Mouse (Mus musculus): ENCODE data around the gene Larp1. TPM values are rescaled to one million over a fixed set of nuclear protein-coding genes. Genes with fewer than 3 reads are reported as not detected.
A peak's percentile ranks its signal among the peaks of the same experiment; 100 is the strongest.
"Not testable (repeated sequence)": the region's sequence is repeated elsewhere in the genome, so short reads cannot be mapped to it uniquely, and the experiment has no call there.

Gene Larp1
- total RNA-seq, 2 experiments from 2014 or later: 86.6 to 93.6 TPM

DNA sequence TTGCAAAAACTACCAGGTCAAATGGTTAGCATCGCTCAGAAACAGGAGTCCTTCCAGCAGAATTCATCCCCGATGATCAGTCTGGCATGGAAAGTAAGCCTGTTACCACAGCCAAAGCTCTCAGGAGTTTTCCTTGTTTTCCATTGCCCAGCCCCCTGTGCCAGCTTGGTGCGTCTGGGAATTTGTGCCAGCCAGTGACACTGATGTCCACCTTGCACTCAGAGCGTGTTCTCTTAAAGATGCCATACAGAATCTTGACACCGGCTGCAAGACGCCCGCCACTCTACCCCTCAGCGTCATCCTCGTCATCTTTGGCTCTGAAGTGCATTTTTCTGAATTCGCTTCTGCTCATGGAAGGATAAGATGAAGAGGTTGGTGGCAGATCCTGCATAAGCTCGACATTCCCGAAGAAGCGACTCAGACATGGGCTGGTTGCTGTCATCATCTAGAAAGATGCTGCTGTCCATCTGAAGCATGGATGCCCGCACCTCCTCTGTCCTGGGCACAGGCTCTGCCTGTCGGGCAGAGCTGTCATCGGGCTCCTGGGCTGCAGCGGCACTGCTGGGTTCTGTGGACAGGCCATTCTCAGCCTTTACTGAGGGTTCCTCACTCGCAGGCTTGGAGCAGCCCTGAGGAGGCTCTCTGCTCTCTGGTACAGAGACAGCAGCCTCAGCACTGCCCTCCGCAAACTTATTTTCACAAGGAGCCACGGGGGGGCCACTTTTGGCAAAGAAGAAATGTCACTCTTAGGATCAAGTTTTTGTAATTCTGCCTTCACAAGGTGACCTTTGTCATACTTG is 88.2 kb downstream of the Larp1 start:
- no peak for DNase-seq (ENCODE audit: low spot score in 2 of 2)

DNA sequence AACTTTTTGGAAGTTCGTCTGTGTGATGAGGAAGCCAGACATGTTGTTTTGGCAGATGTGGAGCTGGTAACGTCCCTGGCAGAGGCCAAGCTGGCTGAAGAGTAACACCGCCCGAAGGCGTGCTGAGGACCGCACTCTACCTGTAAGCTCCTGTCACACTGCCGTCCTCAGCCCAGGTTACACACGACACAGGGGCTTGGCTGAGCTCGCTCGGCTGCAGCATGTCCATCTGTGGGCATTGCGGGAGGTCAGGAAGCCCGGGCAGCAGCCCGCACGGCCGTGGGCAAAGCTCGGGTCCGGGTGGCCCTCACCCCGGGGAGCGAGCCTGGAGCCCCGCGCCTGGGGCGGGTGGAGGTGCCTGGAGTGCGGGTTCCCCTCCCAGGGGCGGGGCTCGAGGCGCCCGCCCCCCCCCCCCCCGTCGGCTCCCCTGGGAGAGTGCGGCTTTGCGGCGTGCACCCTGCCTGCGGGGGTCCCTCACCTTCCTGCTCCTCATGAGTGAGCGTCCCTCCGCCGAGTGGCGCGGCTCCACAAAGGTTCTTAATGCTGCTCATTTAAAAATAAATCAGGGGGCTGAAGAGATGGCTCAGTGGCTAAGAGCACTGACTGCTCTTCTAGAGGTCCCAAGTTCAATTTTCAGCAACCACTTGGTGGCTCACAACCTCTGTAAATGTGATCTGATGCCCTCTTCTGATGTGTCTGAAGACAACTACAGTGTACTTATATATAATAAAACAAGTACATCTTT is 88.9 kb downstream of the Larp1 start:
- DNase-seq (ENCODE audit: low spot score in 2 of 2): no peak

DNA sequence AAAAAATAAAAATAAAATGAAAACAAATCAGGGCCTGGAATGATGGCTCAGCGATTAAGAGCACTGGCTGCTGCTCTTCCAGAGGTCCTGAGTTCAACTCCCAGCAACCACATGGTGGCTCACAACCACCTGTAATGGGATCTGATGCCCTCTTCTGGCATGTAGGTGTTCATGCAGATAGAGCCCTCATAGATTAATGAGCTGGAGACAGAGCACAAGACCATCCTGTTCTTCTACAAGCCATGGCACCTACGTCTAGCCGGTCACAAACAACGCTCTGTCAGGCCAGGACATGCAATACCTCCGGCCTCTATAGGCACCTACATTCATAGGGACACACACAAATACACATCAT is 89.5 kb downstream of the Larp1 start:
- DNase-seq (ENCODE audit: low spot score in 2 of 2): not testable (repeated sequence)

DNA sequence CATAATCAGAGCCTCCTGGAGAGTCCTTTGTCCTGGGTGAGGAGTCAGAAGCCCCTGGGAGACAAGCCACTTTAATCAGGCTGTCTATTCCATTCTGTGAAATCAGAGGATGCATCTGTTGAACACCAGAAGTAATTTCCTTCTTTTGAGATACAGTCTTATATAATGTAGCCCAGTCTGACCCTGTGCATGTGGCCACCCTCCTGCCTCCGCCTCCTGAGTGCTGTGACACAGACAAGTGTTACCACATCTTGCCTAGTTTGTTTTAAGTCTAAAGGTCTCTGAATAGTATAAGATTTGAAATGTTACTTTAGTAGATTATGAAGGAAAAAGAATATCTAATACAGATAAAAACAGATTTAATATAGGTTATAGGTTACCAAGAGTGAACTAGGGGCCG is 91.1 kb downstream of the Larp1 start:
- no peak for DNase-seq (ENCODE audit: low spot score in 2 of 2)

DNA sequence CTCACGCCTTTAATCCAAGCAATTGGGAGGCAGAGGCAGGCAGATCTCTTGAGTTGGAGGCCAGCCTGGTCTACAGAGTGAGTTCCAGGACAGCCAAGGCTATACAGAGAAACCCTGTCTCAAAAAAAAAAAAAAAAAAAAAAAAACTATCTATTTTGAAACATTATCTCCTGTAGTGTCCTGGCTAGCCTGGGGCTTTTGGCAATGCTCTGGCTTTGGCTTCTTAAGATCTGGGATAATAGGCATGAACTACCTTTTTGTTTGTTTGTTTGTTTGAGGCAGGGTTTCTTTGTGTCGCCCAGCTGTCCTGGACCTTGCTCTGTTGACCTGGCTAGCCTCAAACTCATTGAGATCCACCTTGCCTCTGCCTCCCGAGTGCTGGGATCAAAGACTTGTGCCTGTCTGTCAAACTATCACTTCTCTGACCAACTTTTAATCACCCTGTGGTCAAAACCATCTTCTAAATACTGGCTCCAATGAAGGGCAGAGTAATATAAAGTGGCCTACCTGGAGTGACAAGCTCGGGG is 92.4 kb downstream of the Larp1 start:
- no peak for DNase-seq (ENCODE audit: low spot score in 2 of 2)

DNA sequence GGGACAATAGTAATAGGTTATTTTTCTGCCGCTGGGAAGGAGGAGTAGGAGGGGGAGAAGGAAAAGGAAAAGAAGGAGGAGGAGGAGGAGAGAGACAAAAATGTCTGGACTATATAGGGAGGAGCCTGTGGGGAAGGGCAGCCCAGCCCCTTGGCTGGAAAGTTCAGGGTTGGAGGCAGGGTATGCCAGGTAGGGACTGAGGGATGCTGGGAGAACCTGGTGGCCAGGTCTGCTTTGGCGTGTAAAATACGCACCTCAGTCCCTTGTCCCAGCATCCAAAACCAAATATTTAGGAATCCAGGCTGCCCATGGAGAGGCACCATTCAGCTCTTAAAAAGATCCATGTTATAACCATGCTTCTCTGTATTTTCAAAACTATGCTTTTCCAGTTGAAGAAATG is 93.3 kb downstream of the Larp1 start:
- no peak for DNase-seq (ENCODE audit: low spot score in 2 of 2)

DNA sequence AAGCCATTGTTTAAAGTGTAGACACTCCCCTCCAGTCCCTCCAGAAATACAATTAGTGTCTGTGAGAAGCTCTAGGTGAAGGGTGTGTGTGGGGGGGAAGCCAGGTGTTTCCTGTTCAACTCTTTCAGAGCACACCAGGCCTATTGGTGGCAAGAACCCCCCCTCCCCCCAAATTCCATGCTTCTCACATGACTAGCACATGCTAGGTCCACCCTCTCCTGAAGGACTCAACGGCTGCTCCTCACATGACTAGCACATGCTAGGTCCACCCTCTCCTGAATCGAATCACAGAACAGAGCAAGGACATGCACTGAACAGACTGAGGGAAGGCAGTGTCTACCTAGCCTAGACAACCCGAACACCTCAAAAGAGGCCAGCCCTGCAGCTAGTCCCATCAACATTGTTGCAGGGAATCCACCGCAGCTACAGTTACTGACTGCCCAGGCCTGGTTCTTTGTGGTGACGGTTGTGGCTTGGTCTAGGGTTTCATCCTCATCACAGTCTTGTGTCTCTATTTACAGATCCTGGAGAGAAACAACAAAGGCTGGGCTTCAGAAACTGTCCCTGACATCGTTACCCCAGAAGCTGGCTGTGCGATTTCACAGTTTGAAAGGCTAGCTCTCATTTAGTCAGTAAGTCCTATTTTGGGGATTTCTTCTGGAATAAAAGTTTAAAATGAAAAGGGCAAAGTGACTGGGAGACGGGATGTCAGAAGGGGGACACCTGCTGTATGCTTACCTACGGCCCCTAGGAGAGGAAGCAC is 93.9 kb downstream of the Larp1 start:
- DNase-seq (ENCODE audit: low spot score in 2 of 2): no peak

DNA sequence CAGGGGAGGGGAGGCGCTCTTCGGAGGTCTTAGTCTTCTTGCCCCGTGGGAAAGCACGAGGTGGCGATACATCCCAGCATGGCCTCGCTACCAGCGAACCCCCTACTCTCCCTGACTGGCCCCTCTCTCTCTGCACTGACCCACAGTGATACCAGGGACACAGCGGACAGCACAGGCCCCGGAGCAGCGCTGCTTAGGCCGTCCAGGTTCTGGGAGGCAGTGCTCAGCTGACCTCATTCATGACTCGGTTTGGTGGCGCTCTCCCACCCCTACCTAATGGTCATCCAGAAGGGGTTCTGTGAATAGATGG is 94.4 kb downstream of the Larp1 start:
- DNase-seq (ENCODE audit: low spot score in 2 of 2): no peak

DNA sequence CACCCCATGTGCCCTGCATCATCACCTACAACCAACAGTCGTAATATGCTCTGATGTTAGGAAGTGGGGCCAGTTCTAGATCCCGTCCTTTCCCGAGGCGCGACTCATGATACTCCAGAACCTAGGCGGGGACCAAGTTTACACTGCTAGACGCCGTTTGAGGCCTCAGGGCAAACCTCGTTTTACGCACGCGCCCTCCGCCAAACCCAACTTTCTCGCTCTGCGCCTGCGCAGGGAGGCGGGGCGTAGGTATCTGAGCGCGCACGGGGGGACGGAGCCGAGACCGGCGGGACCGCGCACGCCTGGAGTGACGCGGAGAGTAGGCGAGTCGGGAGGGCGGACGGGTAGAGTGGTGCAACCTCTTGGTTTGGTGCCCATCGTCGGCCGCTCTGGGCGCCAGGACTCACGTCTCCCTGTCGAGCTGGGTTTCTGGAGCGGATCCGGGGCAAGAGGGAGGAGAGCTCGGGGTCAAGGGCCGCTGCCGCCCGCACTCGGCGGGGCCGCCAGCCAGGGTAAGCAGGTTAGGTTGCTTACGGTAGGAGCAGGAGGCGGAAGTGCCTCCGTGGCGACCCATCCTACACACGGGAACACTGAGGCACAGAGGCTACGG is 94.9 kb downstream of the Larp1 start, which contains the start of gene Cnot8:
Gene Cnot8 (plus strand): TSS at position 457 of the 610 bp plus-strand sequence.
- peak; percentile 99 for DNase-seq (ENCODE audit: low spot score in 2 of 2)

DNA sequence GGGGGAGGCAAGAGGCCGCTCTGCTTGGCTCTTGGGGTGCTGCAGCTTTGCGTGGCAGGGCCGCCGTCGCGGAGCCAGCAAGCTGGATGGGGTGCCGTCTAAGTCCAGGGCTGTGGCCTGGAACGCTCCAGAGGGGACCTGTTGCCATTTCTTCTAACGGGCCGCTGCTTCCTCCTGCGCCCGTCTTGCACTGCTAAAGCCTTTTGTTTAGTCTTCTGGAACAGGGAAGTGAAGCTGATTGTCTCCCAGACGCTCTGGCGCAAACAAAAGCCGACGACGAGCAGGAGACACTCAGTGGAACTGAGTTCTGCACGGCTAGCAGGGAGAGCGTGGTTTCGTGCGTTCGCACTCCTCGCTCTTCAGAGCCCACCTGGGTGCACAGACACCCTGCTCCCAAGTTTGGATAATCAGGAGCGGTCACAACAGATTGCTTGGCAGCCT is 95.5 kb downstream of the Larp1 start:
- DNase-seq (ENCODE audit: low spot score in 2 of 2): peak; percentile 46 to 58

DNA sequence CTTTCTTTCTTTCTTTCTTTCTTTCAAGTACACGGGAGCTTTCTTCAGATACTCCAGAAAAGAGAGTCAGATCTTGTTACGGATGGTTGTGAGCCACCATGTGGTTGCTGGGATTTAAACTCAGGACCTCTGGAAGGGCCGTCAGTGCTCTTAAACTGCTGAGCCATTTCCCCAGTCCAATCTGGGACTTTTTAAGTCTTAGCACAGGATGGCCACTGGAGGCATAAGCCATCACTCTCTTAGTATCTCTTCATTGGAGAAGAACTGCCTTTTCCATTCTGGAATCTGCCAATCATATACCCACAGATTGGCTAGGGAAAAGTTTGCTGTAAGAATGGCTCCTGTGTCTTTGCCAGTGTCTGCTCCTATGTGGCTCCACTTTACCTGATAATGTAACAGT is 98.1 kb downstream of the Larp1 start:
- no peak for DNase-seq (ENCODE audit: low spot score in 2 of 2)

DNA sequence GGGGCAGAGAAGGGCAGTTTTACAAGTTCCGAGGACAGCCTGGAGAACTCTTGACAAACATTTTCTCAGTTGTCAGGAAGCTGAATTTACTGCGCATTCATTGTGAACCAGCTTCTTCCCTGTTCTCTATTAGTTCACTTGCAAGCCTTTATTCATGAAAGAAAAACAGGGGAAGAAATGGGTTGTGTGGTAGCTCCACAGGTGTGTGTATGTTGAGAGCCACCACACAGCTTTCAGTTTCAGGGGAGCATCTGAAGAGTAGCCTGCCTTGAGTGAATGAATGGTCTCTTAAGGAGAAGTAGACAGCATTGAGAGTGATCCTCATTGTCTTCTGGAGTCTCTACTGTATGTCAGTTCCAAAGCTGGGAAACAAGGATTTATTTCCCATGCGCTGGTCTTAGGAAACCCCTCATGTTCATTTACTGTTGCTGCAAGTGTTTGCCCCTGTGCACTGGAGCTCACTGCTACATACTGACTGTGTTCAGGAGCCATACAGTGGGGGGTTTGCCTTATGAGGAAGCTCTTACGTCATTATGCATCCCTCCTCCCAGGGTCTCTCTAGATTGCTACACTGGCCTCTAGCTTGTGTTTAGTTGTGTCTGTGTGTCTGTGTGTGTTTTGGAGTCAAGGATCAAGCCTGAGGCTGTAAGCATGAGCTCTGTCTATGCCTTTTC is 98.9 kb downstream of the Larp1 start:
- DNase-seq (ENCODE audit: low spot score in 2 of 2): no peak

Other genes starting within 250 kb of the Larp1 start
- 10 to 100 TPM; 52.0 to 56.2 TPM for gene Sap30l, start 207.4 kb upstream of the Larp1 start, total RNA-seq (2021)
- not detected for gene Hand1, start 176.2 kb upstream of the Larp1 start, total RNA-seq (2021)
- not detected for gene Gm12248, start 84.1 kb downstream of the Larp1 start, total RNA-seq (2021)
- 10 to 100 TPM; 48.2 to 50.3 TPM for gene Cnot8, start 95.1 kb downstream of the Larp1 start, total RNA-seq (2021)
- 10 to 100 TPM; 17.7 to 20.3 TPM for gene Gemin5, start 159.5 kb downstream of the Larp1 start, total RNA-seq (2021)
- gene Mrpl22, start 162.6 kb downstream of the Larp1 start, total RNA-seq (2021): 10 to 100 TPM; 30.7 to 34.4 TPM
- gene Igtp, start 190.5 kb downstream of the Larp1 start, total RNA-seq (2021): 1 to 10 TPM in 1 of 2 experiments, under 1 TPM in 1; 0.97 to 1.3 TPM
- 1 to 10 TPM; 1.7 to 1.9 TPM for gene Irgm2, start 190.6 kb downstream of the Larp1 start, total RNA-seq (2021)

All from layer of hippocampus, postnatal 14 days (tissue).